Mouse (Mus musculus): Measurements from ENCODE around the gene Mrpl58. TPM values are rescaled to one million over a fixed set of nuclear protein-coding genes. Genes with fewer than 3 reads are reported as not detected.

The Mrpl58 gene
- polyA plus RNA-seq, 1 experiment from 2014 or later, result 225 TPM

DNA sequence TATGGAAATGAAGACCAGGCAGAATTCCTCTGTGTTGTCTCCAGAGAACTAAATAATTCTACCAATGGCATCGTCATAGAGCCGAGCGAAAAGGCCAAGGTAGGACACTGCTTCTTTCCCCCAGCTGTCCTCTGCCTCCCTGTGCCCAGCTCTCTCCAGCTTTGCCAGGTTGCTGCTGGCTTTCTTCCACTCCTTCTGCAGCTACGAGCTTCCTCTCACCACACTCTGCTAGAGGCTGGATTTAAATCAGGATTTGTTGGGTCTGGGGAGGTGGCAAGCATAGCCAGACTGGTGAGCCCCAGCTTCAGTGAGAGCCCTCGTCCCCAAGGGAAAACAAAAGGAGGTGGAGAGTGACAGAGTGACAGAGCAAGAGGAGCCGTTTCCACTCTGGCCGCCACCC lies 25.8 kb downstream of the Mrpl58 start:
- DNase-seq (ENCODE audit: low spot score), result no peak
- TF ChIP-seq CTCF (IDR thresholded peaks at IDR 0.05; ENCODE audit: low read depth), result no peak
- 79% methylated on average over 7 of the region's 7 CpGs for WGBS
- H3K9ac ChIP-seq (ENCODE audit: low read depth, low read length), result no peak overlapping the region
- no peaks in the 10 kb centered on the region for H3K4me1 ChIP-seq (replicated peaks; ENCODE audit: insufficient read depth, low read length)
- H3K9me3 ChIP-seq (replicated peaks; ENCODE audit: low read length), result no peaks in the 10 kb centered on the region
- H3K27me3 ChIP-seq (ENCODE audit: insufficient read depth, low read length), result no peaks in the 10 kb centered on the region
- no peak overlapping the region for H3K4me2 ChIP-seq (ENCODE audit: low read length)
- no peak overlapping the region for H3K4me3 ChIP-seq (replicated peaks; ENCODE audit: low read depth, low read length)
- no peak overlapping the region for H3K27ac ChIP-seq
- peaks cover 58% of the 10 kb centered on the region for H3K36me3 ChIP-seq (ENCODE audit: insufficient read depth, low read length)
- no peak for ATAC-seq (replicated peaks; ENCODE audit: low FRiP score, low read depth)

DNA sequence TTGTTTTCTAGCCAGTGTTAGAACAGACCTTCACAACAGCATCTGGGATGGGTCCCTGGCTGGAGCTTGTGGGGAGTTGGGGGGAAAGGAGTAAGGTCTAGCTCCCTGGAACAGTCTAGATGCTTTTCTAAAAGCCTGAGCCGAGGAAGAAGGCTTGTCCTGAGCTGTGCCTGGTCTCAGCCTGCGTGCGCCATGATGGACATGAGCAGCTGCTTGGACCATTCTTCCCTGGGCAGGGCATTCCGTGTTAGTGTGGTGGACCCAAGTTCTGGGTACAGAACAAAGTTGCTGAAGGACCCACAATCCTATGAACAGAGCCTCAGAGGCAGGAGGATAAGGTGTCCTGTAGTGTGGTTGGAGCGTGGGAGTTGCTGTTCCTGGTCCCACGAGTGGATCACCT lies 27.0 kb downstream of the Mrpl58 start:
- no peaks in the 10 kb centered on the region; the same call in 1 of the 2 replicates for H3K4me1 ChIP-seq (replicated peaks; ENCODE audit: insufficient read depth, low read length)
- peaks cover 46% of the 10 kb centered on the region for H3K36me3 ChIP-seq (ENCODE audit: insufficient read depth, low read length)
- no peaks in the 10 kb centered on the region for H3K9me3 ChIP-seq (replicated peaks; ENCODE audit: low read length)
- no peak overlapping the region for H3K27ac ChIP-seq
- no peak overlapping the region for H3K4me2 ChIP-seq (ENCODE audit: low read length)
- WGBS, result 91% methylated on average over 6 of the region's 6 CpGs
- TF ChIP-seq CTCF (IDR thresholded peaks at IDR 0.05; ENCODE audit: low read depth), result no peak
- ATAC-seq (replicated peaks; ENCODE audit: low FRiP score, low read depth) (no peak), DNase-seq (ENCODE audit: low spot score) (no peak)
- no peaks in the 10 kb centered on the region for H3K27me3 ChIP-seq (ENCODE audit: insufficient read depth, low read length)
- H3K9ac ChIP-seq (ENCODE audit: low read depth, low read length), result no peak overlapping the region
- no peak overlapping the region for H3K4me3 ChIP-seq (replicated peaks; ENCODE audit: low read depth, low read length)

DNA sequence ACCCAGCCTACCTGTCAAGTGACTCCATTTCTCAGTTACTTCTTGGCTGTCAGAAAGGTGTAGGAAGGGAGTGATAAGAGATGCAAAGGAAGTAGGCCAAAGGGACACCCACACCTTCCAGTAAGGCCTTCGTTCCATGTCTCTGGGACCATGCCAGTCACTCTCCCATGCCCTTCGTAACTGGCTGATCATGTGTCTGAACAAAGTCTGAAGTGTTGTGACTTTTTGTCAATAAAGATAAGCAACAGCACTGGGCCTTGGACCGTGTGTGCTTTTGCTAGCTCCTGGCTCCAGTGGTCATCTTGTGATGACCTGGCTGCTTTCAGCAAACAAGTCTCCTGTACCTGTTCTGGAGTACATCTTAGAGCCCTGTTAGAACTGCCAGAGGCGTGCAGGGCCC lies 29.3 kb downstream of the Mrpl58 start:
- Histone ChIP-seq H3K36me3 (ENCODE audit: insufficient read depth, low read length) (peaks cover 38% of the 10 kb centered on the region), H3K27me3 (ENCODE audit: insufficient read depth, low read length) (no peaks in the 10 kb centered on the region), H3K9me3 (replicated peaks; ENCODE audit: low read length) (no peaks in the 10 kb centered on the region), H3K4me3 (replicated peaks; ENCODE audit: low read depth, low read length) (no peak overlapping the region), H3K4me1 (replicated peaks; ENCODE audit: insufficient read depth, low read length) (peaks cover 5% of the 10 kb centered on the region; the same call in 1 of the 2 replicates), H3K27ac (0 out of 2 replicates have a peak overlapping the region, but pooled peaks have one; percentile 47), H3K9ac (ENCODE audit: low read depth, low read length) (no peak overlapping the region), H3K4me2 (ENCODE audit: low read length) (no peak overlapping the region)
- DNase-seq (ENCODE audit: low spot score), result no peak
- 69% methylated on average over 4 of the region's 4 CpGs for WGBS
- ATAC-seq (replicated peaks; ENCODE audit: low FRiP score, low read depth), result no peak
- TF ChIP-seq CTCF (IDR thresholded peaks at IDR 0.05; ENCODE audit: low read depth), result no peak

DNA sequence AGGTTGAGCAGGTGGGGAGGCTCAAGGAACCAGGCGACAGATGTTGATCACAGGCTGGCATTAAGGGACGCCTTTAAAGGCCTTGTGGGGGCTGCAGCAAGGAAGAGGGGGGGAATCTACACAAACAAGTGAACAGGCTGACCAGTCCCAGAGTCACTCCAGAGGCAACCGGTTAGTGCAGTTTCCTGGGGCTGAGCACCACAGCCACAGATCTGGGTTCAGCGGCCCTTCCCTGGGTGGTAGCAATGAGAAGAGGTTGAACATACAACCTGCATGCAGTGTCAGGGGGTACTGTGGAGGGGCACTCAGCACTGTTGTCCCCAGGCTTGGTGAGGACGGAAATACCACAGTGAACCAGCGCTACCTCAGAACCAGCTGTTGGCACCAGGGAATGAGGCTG lies 29.8 kb downstream of the Mrpl58 start:
- H3K27ac ChIP-seq, result peak overlapping the region; percentile 47; the same call in 1 of the 2 replicates
- no peak for TF ChIP-seq CTCF (IDR thresholded peaks at IDR 0.05; ENCODE audit: low read depth)
- DNase-seq (ENCODE audit: low spot score), result no peak
- peaks cover 5% of the 10 kb centered on the region; the same call in 1 of the 2 replicates for H3K4me1 ChIP-seq (replicated peaks; ENCODE audit: insufficient read depth, low read length)
- WGBS, result 63% methylated on average over 6 of the region's 6 CpGs
- H3K9ac ChIP-seq (ENCODE audit: low read depth, low read length), result no peak overlapping the region
- no peak overlapping the region for H3K4me2 ChIP-seq (ENCODE audit: low read length)
- peaks cover 38% of the 10 kb centered on the region for H3K36me3 ChIP-seq (ENCODE audit: insufficient read depth, low read length)
- no peak for ATAC-seq (replicated peaks; ENCODE audit: low FRiP score, low read depth)
- H3K27me3 ChIP-seq (ENCODE audit: insufficient read depth, low read length), result no peaks in the 10 kb centered on the region
- no peaks in the 10 kb centered on the region for H3K9me3 ChIP-seq (replicated peaks; ENCODE audit: low read length)
- no peak overlapping the region for H3K4me3 ChIP-seq (replicated peaks; ENCODE audit: low read depth, low read length)

DNA sequence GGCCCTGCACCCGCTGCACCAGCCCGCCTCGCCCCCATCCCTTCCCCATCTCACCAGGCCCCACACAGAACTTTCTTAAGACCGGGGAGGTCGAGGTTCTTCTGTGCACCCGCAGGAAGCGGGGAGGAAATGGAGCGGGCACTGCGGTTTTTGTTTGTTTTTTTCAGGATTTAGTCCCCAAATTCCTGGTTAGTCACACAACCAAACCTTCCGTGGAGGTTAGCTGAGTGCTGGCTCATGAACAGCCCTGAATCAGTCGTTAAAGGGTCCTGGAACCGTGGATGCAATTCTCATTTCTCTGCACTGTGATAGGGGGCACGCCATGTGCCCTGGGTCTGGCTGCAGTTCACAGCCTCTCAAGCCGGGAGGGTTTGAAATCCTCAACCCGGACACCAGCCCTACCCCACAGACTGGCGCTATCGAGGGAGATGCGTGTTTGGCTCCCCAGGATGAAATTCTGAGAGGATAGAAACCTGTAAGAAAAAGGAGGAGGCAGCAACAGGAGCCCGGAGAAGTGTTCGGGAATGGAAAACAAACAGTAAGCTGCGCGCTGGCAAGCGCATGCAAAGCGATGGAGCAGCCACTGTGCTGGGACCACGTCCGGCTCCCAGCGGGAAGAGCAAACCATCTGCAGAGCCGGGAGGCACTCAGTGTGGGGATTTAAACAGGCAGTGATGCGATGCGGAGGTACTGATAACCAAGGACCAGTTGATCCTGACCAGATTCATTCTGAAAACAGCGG lies 32.2 kb downstream of the Mrpl58 start:
- peak overlapping the region; percentile 38; the same call in 1 of the 2 replicates for H3K9ac ChIP-seq (ENCODE audit: low read depth, low read length)

DNA sequence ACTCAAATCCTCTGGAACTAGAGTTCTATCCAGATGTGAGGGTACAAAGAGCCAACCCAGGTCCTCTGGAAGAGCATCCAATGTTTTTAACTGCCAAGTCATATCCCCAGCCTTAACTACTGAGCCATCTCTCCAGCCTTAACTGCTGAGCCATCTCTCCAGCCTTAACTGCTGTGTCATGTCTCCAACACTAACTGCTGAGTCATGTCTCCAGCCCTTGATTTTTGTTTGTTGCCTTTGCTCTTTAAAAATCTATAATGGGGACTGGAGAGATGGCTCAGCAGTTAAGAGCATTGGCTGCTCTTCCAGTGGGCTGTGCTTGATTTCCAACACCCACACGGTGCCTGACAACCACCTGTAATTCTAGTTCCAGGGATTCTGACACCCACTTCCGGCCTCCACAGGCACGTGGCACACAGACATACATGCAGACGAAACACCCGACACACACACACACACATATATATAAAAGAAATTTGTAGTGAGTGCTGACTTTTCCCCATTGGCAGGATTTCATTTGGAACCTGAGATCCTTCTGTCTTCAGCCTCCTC lies 34.1 kb downstream of the Mrpl58 start:
- Histone ChIP-seq H3K9me3 (replicated peaks; ENCODE audit: low read length) (no peaks in the 10 kb centered on the region), H3K27me3 (ENCODE audit: insufficient read depth, low read length) (no peaks in the 10 kb centered on the region), H3K4me1 (replicated peaks; ENCODE audit: insufficient read depth, low read length) (peaks cover 5% of the 10 kb centered on the region; the same call in 1 of the 2 replicates), H3K27ac (no peak overlapping the region), H3K36me3 (ENCODE audit: insufficient read depth, low read length) (no peaks in the 10 kb centered on the region), H3K9ac (ENCODE audit: low read depth, low read length) (no peak overlapping the region), H3K4me2 (ENCODE audit: low read length) (no peak overlapping the region), H3K4me3 (replicated peaks; ENCODE audit: low read depth, low read length) (no peak overlapping the region)
- no peak for DNase-seq (ENCODE audit: low spot score)
- no peak for ATAC-seq (replicated peaks; ENCODE audit: low FRiP score, low read depth)
- no peak for TF ChIP-seq CTCF (IDR thresholded peaks at IDR 0.05; ENCODE audit: low read depth)
- WGBS, result 67% methylated on average over 5 of the region's 5 CpGs

More for the DNA sequence above, 32.2 kb downstream of the Mrpl58 start:
- TF ChIP-seq CTCF (IDR thresholded peaks at IDR 0.05; ENCODE audit: low read depth), result no peak
- ATAC-seq (replicated peaks; ENCODE audit: low FRiP score, low read depth) (no peak), DNase-seq (ENCODE audit: low spot score) (peak; percentile 57)
- Histone ChIP-seq H3K4me3 (replicated peaks; ENCODE audit: low read depth, low read length) (0 out of 2 replicates have a peak overlapping the region, but pooled peaks have one; percentile 5), H3K4me1 (replicated peaks; ENCODE audit: insufficient read depth, low read length) (peaks cover 5% of the 10 kb centered on the region; the same call in 1 of the 2 replicates), H3K9me3 (replicated peaks; ENCODE audit: low read length) (no peaks in the 10 kb centered on the region), H3K36me3 (ENCODE audit: insufficient read depth, low read length) (peaks cover 15% of the 10 kb centered on the region; the same call in 1 of the 2 replicates), H3K27me3 (ENCODE audit: insufficient read depth, low read length) (no peaks in the 10 kb centered on the region), H3K27ac (no peak overlapping the region), H3K4me2 (ENCODE audit: low read length) (peak overlapping the region; percentile 52)
- 4% methylated on average over 31 of the region's 31 CpGs for WGBS

All from kidney, postnatal 0 days (tissue).